Mouse (Mus musculus) small intestine, adult 2 months (tissue): Measurements from ENCODE around the gene Mcts2. TPM values are rescaled to one million over a fixed set of nuclear protein-coding genes. Genes with fewer than 3 reads are reported as not detected.

Experiments
- H3K27ac ChIP-seq: fragments of 200-500 bp; 2 replicates; pipeline ENCODE4 v1.5.1; 2012; ENCODE audit warnings: low read depth, low read length, control low read depth, inconsistent platforms; ENCODE audit not compliant: insufficient read depth
- H3K27me3 ChIP-seq: fragments of 200-500 bp; 2 replicates; pipeline ENCODE4 v1.6.1; 2012; ENCODE audit warnings: mild to moderate bottlenecking, moderate library complexity, low read length, inconsistent platforms; ENCODE audit not compliant: control insufficient read depth, insufficient read depth
- H3K36me3 ChIP-seq: fragments of 200-500 bp; 2 replicates; pipeline ENCODE4 v1.6.1; 2012; ENCODE audit warnings: mild to moderate bottlenecking, low read length, control low read depth, inconsistent platforms; ENCODE audit not compliant: control insufficient read depth, insufficient read depth
- H3K4me1 ChIP-seq: fragments of 200-500 bp; 2 replicates; pipeline ENCODE4 v1.6.1; 2012; ENCODE audit warnings: low read length, inconsistent platforms, mixed read lengths; ENCODE audit not compliant: control insufficient read depth, insufficient read depth, insufficient read length
- H3K4me3 ChIP-seq: fragments of 200-500 bp; 2 replicates; pipeline ENCODE4 v1.5.1; 2012; ENCODE audit warnings: low read depth, mild to moderate bottlenecking, control low read depth, inconsistent platforms, low read length, moderate library complexity
- CTCF ChIP-seq: fragments of 200-500 bp; IDR thresholded peaks from 2 replicates; pipeline ENCODE4 v1.5.1; 2012; ENCODE audit warnings: low read depth, mild to moderate bottlenecking, control low read depth, inconsistent platforms, low read length, moderate library complexity, mixed read lengths; ENCODE audit not compliant: insufficient replicate concordance, insufficient read length; ENCODE audit errors: extremely low read depth
- POLR2A ChIP-seq: fragments of 200-500 bp; IDR thresholded peaks from 2 replicates; pipeline ENCODE4 v1.6.1; 2012; ENCODE audit warnings: low read depth, mild to moderate bottlenecking, control low read depth, inconsistent platforms, low read length, moderate library complexity
- WGBS: fragments of 180-500 bp; shearing (Covaris S2); methylation state at CpG from one replicate; pipeline ENCODE4 v1.1.7; 2018; 5-methylcytosine and 5-hydroxymethylcytosine counted together
- polyA plus RNA-seq: library from polyadenylated mRNA; depleted of rRNA; stranded (reverse); fragments of >200 nt; gene quantifications from 2 replicates; pipeline ENCODE4 v1.2.3, GENCODE M21; 2012

Mcts2 gene
- polyA plus RNA-seq, 1 experiment, result 1.7 TPM

DNA sequence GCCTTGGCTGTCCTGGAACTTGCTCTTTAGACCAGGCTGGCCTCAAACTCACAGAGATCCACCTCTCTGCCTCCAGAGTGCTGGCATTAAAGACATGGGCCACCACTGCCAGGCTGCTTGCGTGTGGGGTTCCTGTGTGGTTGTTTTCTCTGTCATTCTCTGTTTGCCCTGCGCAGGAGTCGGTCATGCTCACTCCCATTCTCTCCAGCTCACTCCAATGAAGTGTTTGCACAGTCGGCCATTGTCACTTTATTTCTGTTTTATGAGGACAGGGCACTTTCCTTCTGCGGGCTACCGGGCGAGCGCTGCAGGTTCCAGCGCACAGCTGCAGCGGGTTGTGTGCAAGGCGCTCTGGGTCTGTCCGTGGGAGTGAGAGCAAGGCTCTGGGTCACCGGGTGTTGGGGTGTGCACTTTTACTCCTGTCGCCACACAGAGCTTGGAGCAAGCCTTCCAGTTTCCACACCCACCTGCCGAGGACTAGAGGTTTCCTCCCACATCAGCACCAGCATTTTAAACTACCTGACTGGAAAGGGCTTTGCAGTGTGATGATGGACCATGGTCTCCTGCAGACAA is 38.4 kb downstream of the Mcts2 start:
- TF ChIP-seq CTCF (no peak), POLR2A (no peak)
- Histone ChIP-seq H3K4me3 (no peak overlapping the region), H3K27ac (no peak overlapping the region), H3K4me1 (peaks cover 43% of the 10 kb centered on the region), H3K36me3 (no peaks in the 10 kb centered on the region), H3K27me3 (no peaks in the 10 kb centered on the region)
- 43% methylated on average over 15 of the region's 15 CpGs for WGBS

DNA sequence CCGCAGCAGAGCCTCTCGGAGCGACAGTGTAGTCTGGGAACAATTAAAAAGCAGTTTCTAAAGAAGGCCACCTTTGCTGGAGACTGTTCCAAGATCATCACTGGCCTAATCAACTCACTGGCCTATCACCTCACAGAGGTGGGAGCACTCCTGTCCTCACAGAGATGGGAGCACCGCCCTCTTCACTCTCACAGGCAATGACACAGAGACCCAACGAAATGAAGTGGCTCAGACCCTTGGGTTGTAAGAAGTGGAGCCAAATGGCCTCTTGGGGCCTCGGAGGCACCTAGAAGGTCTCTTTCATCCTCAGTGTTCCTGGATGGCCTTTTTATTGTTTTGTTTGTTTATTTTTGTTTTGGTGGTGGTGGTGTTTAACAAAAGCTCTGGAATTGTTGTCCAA is 39.4 kb downstream of the Mcts2 start:
- Histone ChIP-seq H3K4me1 (peaks cover 43% of the 10 kb centered on the region), H3K27me3 (no peaks in the 10 kb centered on the region), H3K27ac (peak overlapping the region; percentile 54; the same call in 1 of the 2 replicates), H3K36me3 (no peaks in the 10 kb centered on the region), H3K4me3 (no peak overlapping the region)
- WGBS, result 94% methylated on average over 6 of the region's 6 CpGs
- no peak for TF ChIP-seq CTCF
- no peak for TF ChIP-seq POLR2A

DNA sequence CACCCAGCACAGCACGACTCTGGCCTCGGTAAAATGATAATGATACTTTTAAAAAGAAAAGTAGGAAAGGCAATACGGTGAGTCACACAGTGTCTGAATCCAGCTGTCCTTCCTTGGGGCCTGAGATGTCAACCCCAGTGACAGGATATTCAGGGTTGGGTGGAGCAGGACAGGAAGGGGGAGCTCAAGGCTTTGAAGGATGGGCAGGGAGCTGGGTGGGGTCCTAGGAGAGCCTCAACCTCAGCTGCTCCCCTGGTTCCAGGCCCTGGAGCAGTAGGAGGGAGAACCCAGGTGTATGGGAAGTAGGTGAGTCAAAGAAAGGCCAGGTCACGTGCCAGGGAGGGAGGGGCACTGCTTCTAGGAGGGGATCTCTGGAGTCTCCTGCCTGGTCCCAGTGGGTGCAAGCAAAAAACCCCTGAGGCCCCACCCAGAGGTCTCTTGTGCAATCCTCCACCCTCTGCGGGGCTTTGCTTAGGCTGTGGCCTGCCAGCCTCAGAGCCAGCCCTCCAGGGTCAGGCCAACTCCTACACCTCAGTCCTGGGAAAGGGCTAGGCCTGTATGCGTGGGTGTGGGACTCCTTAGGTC is 40.0 kb downstream of the Mcts2 start:
- Histone ChIP-seq H3K36me3 (no peaks in the 10 kb centered on the region), H3K27ac (peak overlapping the region; percentile 54), H3K4me3 (no peak overlapping the region), H3K4me1 (peaks cover 43% of the 10 kb centered on the region), H3K27me3 (no peaks in the 10 kb centered on the region)
- 26% methylated on average over 6 of the region's 6 CpGs for WGBS
- TF ChIP-seq CTCF (no peak), POLR2A (no peak)

DNA sequence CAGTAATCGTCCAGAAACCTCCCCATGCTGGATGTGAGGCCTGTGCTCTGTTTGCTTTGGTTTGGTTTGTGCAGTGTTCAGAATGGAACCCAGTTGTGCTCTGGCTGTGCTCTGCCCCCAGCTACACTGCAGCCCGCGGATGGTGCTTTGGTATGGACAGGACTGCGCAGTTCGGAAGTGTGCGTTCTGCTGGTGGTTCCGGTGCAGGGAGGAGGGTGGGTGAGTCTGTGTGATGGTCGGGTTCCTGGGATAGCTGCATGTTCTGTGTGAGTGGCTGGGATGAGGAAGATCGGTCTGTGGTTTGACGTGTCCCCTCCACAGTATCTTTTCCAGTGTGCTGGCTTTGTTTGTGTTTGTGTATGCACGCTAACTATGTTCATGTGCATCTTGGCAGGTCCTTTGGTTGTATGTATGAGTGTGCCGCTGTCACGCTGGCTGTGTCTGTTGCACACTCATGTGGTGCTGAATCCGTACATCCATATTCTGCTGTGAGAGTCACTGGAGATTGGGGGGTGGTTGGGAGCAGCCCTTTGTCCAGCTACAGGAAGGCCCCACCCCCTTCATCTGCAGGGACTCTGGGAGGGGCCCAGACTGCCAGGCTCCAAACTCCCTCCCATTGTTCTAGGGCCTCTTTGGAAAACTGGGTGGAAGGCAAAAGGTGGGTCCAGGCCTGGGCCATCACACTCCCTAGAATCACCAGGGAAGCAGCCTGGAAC is 41.1 kb downstream of the Mcts2 start:
- Histone ChIP-seq H3K27me3 (no peaks in the 10 kb centered on the region), H3K4me1 (peaks cover 45% of the 10 kb centered on the region), H3K27ac (peak overlapping the region; percentile 50), H3K4me3 (no peak overlapping the region), H3K36me3 (no peaks in the 10 kb centered on the region)
- WGBS, result 86% methylated on average over 14 of the region's 14 CpGs
- TF ChIP-seq POLR2A (no peak), CTCF (no peak)

DNA sequence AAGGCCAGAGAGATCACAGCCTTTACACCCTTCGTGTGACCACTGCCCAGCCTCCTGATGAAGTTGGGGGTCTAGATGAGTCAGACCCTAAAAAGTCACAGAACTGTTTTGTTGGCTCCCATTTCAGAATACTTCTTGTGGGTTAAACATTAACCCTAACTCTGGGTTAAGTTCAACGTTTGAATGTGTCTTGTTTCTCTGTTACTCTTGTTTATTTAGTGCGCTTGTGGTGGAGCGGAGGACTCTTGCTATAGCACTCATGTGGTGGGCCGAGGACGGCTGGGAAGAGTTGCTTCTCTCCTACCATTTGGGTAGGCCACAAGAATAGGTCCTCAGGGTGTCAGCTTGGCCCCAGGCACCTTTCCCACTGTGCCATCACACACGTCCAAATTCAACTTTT is 41.8 kb downstream of the Mcts2 start:
- TF ChIP-seq CTCF, result no peak
- TF ChIP-seq POLR2A, result no peak
- H3K36me3 ChIP-seq, result no peaks in the 10 kb centered on the region
- no peaks in the 10 kb centered on the region for H3K27me3 ChIP-seq
- H3K4me3 ChIP-seq, result no peak overlapping the region
- peaks cover 49% of the 10 kb centered on the region for H3K4me1 ChIP-seq
- 24% methylated on average over 7 of the region's 7 CpGs for WGBS
- peak overlapping the region; percentile 41 for H3K27ac ChIP-seq

DNA sequence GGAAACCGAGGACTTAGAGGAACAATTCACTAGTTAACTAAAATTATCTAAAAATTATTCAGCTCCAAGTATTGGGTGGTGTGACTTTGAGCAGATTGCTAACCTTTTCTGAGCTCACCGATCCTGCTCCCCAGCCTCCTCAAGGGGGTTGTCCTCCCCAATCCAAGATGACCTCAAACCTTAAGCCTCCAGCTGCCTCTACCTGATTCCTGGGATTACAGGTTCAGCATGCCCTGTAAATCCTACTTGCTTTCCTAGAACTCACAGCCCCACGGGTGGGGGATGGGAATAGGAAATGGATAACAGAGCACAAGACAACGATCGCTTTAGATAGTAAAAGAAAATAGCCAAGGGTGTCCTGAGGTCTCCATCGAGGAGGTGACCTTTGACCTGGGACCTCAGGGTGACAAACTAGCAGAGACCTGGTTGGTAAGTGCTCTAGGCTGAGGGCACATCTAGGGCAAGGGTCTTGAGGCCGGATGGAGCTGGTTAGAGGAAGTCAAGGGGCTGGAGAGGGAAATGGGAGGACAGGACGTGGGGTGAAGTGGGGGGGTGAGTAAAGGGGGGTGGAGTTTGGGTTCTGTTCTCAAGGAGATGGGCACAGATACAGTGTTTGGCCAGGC is 42.3 kb downstream of the Mcts2 start:
- no peaks in the 10 kb centered on the region for H3K27me3 ChIP-seq
- H3K4me1 ChIP-seq, result peaks cover 43% of the 10 kb centered on the region
- TF ChIP-seq POLR2A (no peak), CTCF (no peak)
- peak overlapping the region; percentile 41 for H3K27ac ChIP-seq
- no peak overlapping the region for H3K4me3 ChIP-seq
- no peaks in the 10 kb centered on the region for H3K36me3 ChIP-seq
- WGBS, result 16% methylated on average over 8 of the region's 8 CpGs

DNA sequence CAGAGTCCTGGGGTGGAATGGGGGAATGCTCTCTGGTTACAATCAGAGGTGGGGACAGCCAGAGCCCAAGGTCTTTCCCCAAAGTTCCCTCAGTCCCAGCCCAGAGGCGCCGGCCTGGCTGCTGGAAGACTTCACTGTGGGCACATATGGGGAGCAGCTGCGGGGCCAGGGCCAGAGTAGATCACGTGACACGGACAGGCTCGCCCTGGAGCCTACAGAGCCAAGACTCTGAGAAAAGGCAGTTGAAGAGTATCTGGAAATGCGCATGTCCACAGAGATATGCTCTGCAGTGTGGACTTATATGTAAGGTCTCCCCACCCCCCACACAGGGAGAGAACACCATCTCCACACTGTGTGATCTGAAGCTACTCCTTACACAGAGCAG is 42.8 kb downstream of the Mcts2 start:
- H3K27ac ChIP-seq, result peak overlapping the region; percentile 41
- peaks cover 39% of the 10 kb centered on the region for H3K4me1 ChIP-seq
- H3K27me3 ChIP-seq, result no peaks in the 10 kb centered on the region
- H3K36me3 ChIP-seq, result no peaks in the 10 kb centered on the region
- H3K4me3 ChIP-seq, result no peak overlapping the region
- TF ChIP-seq POLR2A (no peak), CTCF (no peak)
- 9% methylated on average over 7 of the region's 7 CpGs for WGBS
